Mouse (Mus musculus): ENCODE data around the gene Gusb. TPM values are rescaled to one million over a fixed set of nuclear protein-coding genes. Genes with fewer than 3 reads are reported as not detected.
"Not testable (repeated sequence)": the region's sequence is repeated elsewhere in the genome, so short reads cannot be mapped to it uniquely, and the experiment has no call there.

Gene Gusb
- polyA plus RNA-seq, 1 experiment from 2014 or later: 65.0 TPM

GRCm38 (mm10) chr5:130040797-130041196, 37.9 kb upstream of the Gusb start:
- Histone ChIP-seq H3K36me3 (peaks cover 43% of the 10 kb centered on the region), H3K4me1 (no peaks in the 10 kb centered on the region), H3K27ac (no peak overlapping the region), H3K4me2 (no peak overlapping the region), H3K9me3 (no peaks in the 10 kb centered on the region), H3K4me3 (no peak overlapping the region), H3K27me3 (no peaks in the 10 kb centered on the region), H3K9ac (no peak overlapping the region)
- no peak for ATAC-seq (ENCODE audit: borderline replicate concordance, extremely low read depth, low FRiP score, low TSS enrichment)
- 89% methylated on average over 4 of the region's 4 CpGs for WGBS

DNA sequence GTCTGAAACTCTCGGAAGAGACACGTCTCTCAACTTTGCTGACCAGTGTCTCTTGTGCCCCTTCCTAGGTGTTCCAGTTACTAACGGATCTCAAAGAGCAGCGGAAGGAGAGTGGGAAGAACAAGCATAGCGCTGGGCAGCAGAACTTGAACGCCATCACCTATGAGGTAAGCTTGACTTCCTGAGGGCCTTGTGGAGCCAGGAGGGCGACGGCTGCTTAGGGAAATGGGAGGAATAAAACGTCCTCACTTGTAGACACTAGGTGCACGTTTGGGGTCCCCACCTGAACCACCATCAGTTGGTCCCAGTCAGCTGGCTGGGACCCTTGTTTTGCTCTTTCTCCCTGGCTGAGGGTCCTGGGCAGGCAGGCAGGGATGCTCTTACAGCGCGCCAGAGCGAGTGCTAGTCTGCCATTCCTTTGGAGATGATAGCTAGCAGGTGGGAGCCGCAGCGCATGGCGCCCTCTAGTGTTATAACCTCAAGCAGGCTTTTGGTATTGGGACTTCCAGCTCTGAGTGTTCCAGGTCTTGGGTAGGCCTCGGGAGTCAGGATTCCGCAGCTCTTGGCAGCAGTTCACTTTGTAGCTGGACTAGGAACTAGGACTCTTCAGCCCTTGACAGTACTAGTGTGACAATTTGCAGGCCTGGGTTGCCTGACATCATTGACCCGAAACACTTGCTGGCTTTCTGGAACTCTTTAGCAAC, 35.1 kb upstream of the Gusb start:
- no peak for ATAC-seq (ENCODE audit: borderline replicate concordance, extremely low read depth, low FRiP score, low TSS enrichment)
- Histone ChIP-seq H3K36me3 (peaks cover 43% of the 10 kb centered on the region), H3K9me3 (no peaks in the 10 kb centered on the region), H3K4me3 (no peak overlapping the region), H3K4me1 (no peaks in the 10 kb centered on the region), H3K4me2 (no peak overlapping the region), H3K9ac (no peak overlapping the region), H3K27ac (no peak overlapping the region), H3K27me3 (no peaks in the 10 kb centered on the region)
- WGBS: 66% methylated on average over 19 of the region's 19 CpGs

- not testable (repeated sequence) for H3K27ac ChIP-seq; H3K4me3 ChIP-seq; H3K4me1 ChIP-seq; H3K9ac ChIP-seq; ATAC-seq (ENCODE audit: borderline replicate concordance, extremely low read depth, low FRiP score, low TSS enrichment); H3K4me2 ChIP-seq; H3K27me3 ChIP-seq; H3K9me3 ChIP-seq
- H3K36me3 ChIP-seq: peaks cover 27% of the 10 kb centered on the region
- 66% methylated on average over 2 of the region's 2 CpGs for WGBS
Measured at GRCm38 (mm10) chr5:130036300-130036699, 33.5 kb upstream of the Gusb start.

DNA sequence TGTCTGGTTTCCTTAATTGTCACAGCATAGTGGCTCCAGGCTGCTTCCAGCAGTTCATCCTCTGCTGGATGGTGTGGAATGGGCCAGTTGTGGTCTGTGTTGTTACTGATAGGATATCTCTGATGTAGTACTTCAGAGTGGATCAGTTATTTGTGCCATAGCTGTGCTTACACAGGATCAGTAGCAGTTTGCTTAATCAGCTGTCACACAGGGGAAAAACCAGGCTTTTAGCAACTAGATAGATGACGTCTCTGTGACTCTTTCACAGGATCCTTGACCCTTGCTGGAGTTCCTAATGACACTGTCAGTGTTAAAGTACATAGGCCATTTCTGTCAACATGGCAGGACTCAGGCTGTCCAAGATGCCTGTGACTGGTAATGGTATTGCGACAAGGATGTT, 31.0 kb upstream of the Gusb start:
- H3K27ac ChIP-seq: no peak overlapping the region
- no peak for ATAC-seq (ENCODE audit: borderline replicate concordance, extremely low read depth, low FRiP score, low TSS enrichment)
- no peak overlapping the region for H3K4me2 ChIP-seq
- 0 out of 2 replicates have a peak, but pooled peaks cover 11% of the 10 kb centered on the region for H3K36me3 ChIP-seq
- H3K9me3 ChIP-seq: no peaks in the 10 kb centered on the region
- no peak overlapping the region for H3K4me3 ChIP-seq
- 68% methylated on average over 2 of the region's 2 CpGs for WGBS
- no peaks in the 10 kb centered on the region for H3K27me3 ChIP-seq
- H3K9ac ChIP-seq: no peak overlapping the region
- 0 out of 2 replicates have a peak, but pooled peaks cover 6% of the 10 kb centered on the region for H3K4me1 ChIP-seq

GRCm38 (mm10) chr5:130031410-130032390, 28.9 kb upstream of the Gusb start:
- no peak overlapping the region for H3K9ac ChIP-seq
- H3K27ac ChIP-seq: no peak overlapping the region
- no peaks in the 10 kb centered on the region for H3K9me3 ChIP-seq
- H3K4me3 ChIP-seq: no peak overlapping the region
- H3K4me2 ChIP-seq: no peak overlapping the region
- 0 out of 2 replicates have a peak, but pooled peaks cover 6% of the 10 kb centered on the region for H3K4me1 ChIP-seq
- no peak for ATAC-seq (ENCODE audit: borderline replicate concordance, extremely low read depth, low FRiP score, low TSS enrichment)
- H3K36me3 ChIP-seq: 0 out of 2 replicates have a peak, but pooled peaks cover 5% of the 10 kb centered on the region
- 0 out of 2 replicates have a peak, but pooled peaks cover 2% of the 10 kb centered on the region for H3K27me3 ChIP-seq
- WGBS: 89% methylated on average over 19 of the region's 19 CpGs

- H3K27ac ChIP-seq: peak within 1 kb of the TSS; percentile 97
- peak within 1 kb of the TSS; percentile 90 for H3K4me3 ChIP-seq
- 2% methylated on average over 51 of the region's 51 CpGs for WGBS
- 0 out of 2 replicates have a peak, but pooled peaks cover 6% of the 10 kb centered on the region for H3K4me1 ChIP-seq
- peak within 1 kb of the TSS; percentile 82 for H3K4me2 ChIP-seq
- ATAC-seq (ENCODE audit: borderline replicate concordance, extremely low read depth, low FRiP score, low TSS enrichment): peak; percentile 88
- H3K9me3 ChIP-seq: no peaks in the 10 kb centered on the region
- 0 out of 2 replicates have a peak, but pooled peaks cover 2% of the 10 kb centered on the region for H3K27me3 ChIP-seq
- no peaks in the 10 kb centered on the region for H3K36me3 ChIP-seq
- peak within 1 kb of the TSS; percentile 87 for H3K9ac ChIP-seq
Measured at GRCm38 (mm10) chr5:130029142-130029897, 26.5 kb upstream of the Gusb start, which contains the start of the genes Asl and Crcp. Gene Asl (minus strand): TSS chr5:130029247. Gene Crcp (plus strand): TSS chr5:130029290.

DNA sequence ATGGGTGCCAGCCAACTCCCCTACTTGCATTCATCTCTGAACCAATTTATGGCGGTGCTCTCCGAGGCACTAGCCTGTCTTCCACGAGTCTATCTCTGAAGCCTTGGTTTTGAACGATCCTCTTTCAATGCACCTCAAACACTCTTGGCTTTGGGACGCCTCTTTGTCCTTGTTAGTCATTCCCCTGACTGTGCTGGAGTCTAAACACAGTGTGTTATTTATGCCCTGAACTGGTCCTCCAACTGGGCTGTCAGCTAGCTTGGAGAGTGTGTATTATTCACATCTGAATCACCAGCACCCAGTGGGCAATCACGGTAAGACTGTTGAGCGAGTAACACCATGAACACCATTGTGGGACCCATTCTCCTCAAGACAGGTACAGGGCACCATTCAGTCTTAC, 24.8 kb upstream of the Gusb start:
- Histone ChIP-seq H3K27me3 (0 out of 2 replicates have a peak, but pooled peaks cover 2% of the 10 kb centered on the region), H3K4me2 (no peak overlapping the region), H3K9me3 (no peaks in the 10 kb centered on the region), H3K27ac (no peak overlapping the region), H3K9ac (no peak overlapping the region), H3K36me3 (no peaks in the 10 kb centered on the region), H3K4me3 (no peak overlapping the region), H3K4me1 (peaks cover 11% of the 10 kb centered on the region; the same call in 1 of the 2 replicates)
- WGBS: 79% methylated on average over 7 of the region's 7 CpGs
- no peak for ATAC-seq (ENCODE audit: borderline replicate concordance, extremely low read depth, low FRiP score, low TSS enrichment)

DNA sequence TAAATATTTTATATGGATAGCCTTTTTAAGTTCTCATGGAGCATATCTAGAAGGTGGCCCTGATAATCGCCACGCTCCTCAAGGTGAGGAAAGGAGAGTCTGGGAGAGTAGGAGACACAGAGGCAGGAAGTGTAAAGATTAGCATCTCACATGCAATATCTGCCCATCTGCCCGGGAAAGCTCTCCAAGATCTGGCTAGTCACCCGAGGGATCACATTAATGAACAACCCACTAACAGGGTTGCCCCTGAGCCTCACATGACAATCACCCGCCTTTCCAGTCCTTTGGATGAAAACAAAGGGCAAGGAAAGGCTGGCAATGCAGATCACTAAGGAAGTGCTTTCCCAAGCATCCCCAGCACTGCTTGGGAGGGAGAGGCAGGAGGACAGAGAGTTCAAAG, 24.3 kb upstream of the Gusb start:
- Histone ChIP-seq H3K4me1 (peaks cover 11% of the 10 kb centered on the region; the same call in 1 of the 2 replicates), H3K36me3 (no peaks in the 10 kb centered on the region), H3K27me3 (0 out of 2 replicates have a peak, but pooled peaks cover 2% of the 10 kb centered on the region), H3K9ac (no peak overlapping the region), H3K27ac (no peak overlapping the region), H3K9me3 (no peaks in the 10 kb centered on the region), H3K4me2 (no peak overlapping the region), H3K4me3 (no peak overlapping the region)
- no peak for ATAC-seq (ENCODE audit: borderline replicate concordance, extremely low read depth, low FRiP score, low TSS enrichment)
- 70% methylated on average over 5 of the region's 5 CpGs for WGBS

DNA sequence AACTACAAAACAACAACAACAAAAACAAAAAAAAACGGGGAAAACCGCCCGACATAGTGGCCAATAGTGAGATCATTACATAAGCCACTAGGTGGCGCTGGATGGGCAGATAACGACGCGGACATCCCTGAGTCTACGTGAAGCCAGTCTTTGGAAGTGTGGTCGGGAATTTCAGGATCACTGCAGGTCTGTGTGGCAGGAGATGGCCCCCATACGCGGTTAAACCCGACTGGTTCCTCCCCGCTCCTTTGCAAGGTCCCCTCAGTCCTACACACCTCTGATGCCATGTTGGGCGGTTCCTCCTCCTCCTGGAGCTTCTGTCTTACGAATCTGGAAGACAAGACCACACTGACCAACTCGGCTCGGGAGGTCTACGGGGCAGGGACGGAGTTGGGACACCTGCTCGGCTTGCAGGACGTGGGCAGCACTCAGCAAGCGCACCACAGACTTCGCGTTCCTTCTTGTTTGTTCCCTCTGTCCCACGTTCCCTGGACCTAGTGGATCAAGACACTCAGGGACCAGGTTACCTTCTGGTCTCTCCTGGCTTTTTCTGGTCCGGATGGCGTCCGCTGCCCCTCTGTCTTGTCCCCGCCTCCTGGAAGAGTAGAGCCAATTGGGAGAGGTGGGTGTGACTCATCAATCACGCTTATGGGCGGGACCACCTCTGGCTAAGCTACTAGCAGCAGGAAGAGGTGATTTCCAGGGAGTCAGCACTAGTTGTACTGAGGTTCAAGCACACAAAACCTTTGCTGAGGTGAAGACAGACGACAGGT, 21.1 kb upstream of the Gusb start:
- Histone ChIP-seq H3K9me3 (no peaks in the 10 kb centered on the region), H3K27ac (peak overlapping the region; percentile 71), H3K4me1 (peaks cover 5% of the 10 kb centered on the region; the same call in 1 of the 2 replicates), H3K27me3 (0 out of 2 replicates have a peak, but pooled peaks cover 2% of the 10 kb centered on the region), H3K4me2 (peak overlapping the region; percentile 82), H3K9ac (peak overlapping the region; percentile 39), H3K36me3 (no peaks in the 10 kb centered on the region), H3K4me3 (peak overlapping the region; percentile 59)
- peak; percentile 89 for ATAC-seq (ENCODE audit: borderline replicate concordance, extremely low read depth, low FRiP score, low TSS enrichment)
- under 1% methylated on average over 32 of the region's 32 CpGs for WGBS

DNA sequence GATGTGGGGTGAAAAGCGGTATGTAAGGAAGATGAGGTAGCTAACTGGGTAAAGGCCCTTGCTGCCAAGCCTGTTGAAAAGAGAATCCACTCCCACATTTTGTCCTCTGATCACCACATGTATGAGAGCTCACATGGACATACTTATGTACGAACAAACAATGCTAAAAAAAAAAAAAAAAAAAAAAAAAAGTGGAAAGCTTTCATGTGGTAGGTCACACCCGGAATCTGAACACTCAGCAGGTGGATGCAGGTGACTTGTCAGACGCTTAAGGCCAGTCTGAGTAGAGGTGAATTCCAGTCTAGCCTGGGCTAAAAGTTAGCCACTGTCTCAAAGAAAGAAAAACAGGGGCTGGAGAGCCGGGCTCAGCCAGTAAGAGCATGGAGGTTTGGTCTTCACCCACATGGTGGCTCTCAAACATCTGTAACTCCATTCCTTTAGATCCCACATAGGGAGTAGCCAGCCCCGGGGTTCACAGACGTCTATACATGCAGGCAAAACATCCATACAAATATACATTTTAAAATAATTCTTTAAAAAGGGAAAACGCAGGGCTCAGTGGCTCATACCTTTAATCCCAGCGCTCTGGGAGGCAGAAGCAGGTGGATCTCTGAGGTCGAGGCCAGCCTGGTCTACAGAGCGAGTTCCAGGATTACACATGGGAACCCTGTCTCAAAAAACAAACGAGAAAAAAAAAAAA, 20.4 kb upstream of the Gusb start:
- no peak overlapping the region for H3K27ac ChIP-seq
- ATAC-seq (ENCODE audit: borderline replicate concordance, extremely low read depth, low FRiP score, low TSS enrichment): no peak
- 33% methylated on average over 12 of the region's 12 CpGs for WGBS
- 0 out of 2 replicates have a peak, but pooled peaks cover 2% of the 10 kb centered on the region for H3K27me3 ChIP-seq
- peak overlapping the region; percentile 59 for H3K4me3 ChIP-seq
- peak overlapping the region; percentile 82 for H3K4me2 ChIP-seq
- H3K36me3 ChIP-seq: no peaks in the 10 kb centered on the region
- no peaks in the 10 kb centered on the region for H3K9me3 ChIP-seq
- no peak overlapping the region for H3K9ac ChIP-seq
- peaks cover 5% of the 10 kb centered on the region; the same call in 1 of the 2 replicates for H3K4me1 ChIP-seq

Data from lung, embryonic 15.5 days (tissue).